Mouse (Mus musculus) adrenal gland, postnatal 14 days (tissue): ENCODE results near the gene Spata2l. TPM values are rescaled to one million over a fixed set of nuclear protein-coding genes. Genes with fewer than 3 reads are reported as not detected.
"Not testable (repeated sequence)": the region's sequence is repeated elsewhere in the genome, so short reads cannot be mapped to it uniquely, and the experiment has no call there.

Source experiments
- DNase-seq: peaks from one replicate; pipeline ENCODE4 v3.0.0; 2021; ENCODE audit warnings: mixed read lengths
- total RNA-seq: library from RNA; stranded (reverse); gene quantifications from 2 replicates; pipeline ENCODE4 v1.2.3, GENCODE M21; 2021

Spata2l gene
- total RNA-seq, 1 experiment from 2014 or later, result 18.7 TPM

DNA sequence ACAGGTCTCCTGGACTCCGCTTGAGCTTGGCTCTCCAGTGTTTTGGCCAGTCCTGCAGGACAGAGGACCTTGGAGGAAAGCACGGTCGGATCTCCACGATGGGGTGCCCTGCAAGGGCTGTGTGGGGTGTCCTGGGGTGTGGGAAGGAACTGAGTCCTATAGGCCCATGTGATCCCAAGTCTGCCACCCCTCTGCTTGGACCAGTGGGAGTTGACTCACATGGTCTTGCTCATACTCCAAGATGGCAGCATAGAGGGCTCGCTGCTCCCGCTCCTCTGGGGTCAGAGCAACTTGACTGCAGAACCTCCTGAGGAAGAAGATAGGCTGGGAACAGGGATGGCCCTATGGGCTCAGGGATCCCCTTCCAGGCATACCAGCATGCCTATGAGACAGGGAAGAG, 11.7 kb upstream of the Spata2l start:
- no peak for DNase-seq

GRCm38 (mm10) chr8:123245543-123245942, 9.5 kb upstream of the Spata2l start:
- DNase-seq, result no peak

- DNase-seq, result no peak
These were observed 8.3 kb upstream of the Spata2l start for GRCm38 (mm10) chr8:123244382-123244781.

GRCm38 (mm10) chr8:123243053-123243452, 7.0 kb upstream of the Spata2l start:
- DNase-seq, result no peak

DNA sequence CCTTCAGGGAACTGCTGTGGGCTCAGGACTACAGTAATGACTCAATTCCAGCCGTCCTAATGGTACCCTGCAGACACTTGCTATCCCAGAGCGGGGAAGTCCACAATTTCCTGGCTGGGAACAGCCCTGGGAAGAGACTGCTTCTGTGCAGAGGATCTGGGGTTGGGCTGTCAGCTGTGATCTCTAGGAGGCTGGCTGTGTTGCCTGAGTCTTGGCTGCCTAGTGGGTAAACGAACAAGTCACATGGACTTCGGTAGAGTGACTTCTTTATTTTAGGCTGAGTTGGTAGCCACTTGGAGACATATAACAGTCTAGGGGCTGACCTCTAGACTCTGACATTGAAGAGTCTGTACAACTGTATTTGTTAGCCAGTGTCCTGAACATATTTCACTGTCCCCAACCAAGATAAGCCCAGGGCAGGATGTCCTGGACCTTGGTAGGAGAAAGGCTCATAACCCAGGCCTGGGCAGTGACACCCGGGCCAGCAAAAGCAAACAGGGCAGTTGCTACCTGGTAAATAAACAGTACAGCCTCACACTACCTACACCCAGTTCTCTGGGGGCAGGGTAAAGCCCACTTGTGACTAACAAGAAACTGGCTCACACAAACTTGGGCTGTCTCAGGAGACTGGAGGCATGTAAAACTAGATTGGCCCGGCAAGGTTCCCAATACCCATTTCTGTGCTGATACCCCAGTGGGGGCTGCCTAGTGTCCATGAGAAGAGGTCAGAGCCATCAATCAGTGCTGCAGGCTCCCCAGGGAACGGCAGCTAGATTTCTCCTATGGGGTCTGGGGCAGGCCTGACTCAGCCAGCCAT, 6.3 kb upstream of the Spata2l start:
- DNase-seq, result no peak

GRCm38 (mm10) chr8:123239398-123239797, 3.4 kb upstream of the Spata2l start:
- peak; percentile 60 for DNase-seq

DNA sequence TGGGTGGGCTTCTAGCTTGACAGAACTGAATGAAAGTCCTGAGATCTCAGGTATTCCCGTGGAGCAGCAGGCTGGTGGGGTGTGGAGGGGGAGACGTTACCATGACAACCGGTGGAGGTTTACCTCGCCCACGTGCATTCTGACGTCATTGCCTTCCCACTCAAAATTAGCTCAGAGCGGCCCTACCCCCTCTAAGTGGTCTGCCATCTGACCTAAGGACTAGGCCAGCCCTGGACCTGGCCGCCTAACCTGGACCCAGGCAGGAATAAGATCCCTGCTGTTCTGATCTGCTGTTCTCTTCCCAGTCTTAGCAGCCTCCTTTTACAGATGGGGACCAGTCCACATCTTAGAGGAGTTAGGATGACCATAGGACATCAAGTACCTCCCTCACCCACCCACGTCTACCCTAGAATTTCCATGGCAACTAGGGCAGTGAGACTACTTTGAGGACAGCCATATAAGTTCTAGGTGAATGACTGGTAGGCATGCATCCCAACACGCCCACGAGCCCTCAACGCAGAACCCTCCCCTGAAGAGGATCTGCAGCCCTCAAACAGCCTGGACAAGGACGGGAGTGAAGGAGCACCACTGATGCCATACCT, 1.0 kb downstream of the Spata2l start:
- no peak for DNase-seq

GRCm38 (mm10) chr8:123233760-123234159, 2.3 kb downstream of the Spata2l start:
- no peak for DNase-seq

DNA sequence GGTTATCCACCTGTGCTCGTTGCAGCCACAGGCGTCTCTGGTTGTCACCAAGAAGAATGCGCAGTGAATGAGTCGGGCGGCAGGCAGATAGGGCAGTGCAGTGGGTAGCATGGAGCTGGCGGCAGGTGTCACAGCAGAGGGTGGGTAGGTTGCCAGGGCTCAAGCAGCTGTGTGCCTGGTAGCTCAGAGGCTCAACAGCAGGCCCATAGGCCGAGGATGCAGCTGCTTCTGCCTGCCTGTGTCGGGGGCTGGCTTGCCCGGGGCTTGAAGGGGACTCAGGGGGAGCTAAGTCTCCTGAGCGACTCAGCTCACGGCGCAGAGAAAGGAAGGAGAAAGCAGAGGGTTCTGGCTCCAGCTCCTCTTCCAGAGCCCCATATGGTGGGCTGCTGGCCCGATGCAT, 2.7 kb downstream of the Spata2l start:
- DNase-seq, result no peak

GRCm38 (mm10) chr8:123232553-123232952, 3.5 kb downstream of the Spata2l start:
- DNase-seq, result no peak

GRCm38 (mm10) chr8:123231742-123232141, 4.3 kb downstream of the Spata2l start:
- DNase-seq, result peak; percentile 62

GRCm38 (mm10) chr8:123230326-123230725, 5.7 kb downstream of the Spata2l start:
- not testable (repeated sequence) for DNase-seq

DNA sequence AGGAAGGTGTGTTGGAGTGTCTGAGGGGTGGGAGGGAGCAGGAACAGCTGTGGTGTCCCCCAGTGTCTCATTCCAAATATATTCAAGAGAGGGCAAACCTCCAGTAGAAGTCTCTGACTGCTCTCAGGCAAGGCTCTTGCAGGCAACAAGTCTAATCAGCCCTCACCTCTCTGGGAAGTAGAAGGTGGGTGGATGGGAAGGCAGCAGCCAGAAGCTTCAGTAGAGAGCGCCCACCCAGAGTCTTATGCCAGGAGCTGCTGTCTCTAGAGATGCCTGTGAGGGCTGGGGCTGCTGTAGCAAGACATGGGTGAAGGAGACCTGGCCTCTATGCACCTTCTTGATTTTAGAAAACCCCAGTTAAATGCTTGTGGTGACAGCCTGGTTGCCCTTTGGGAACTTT, 7.6 kb downstream of the Spata2l start:
- DNase-seq, result no peak

DNA sequence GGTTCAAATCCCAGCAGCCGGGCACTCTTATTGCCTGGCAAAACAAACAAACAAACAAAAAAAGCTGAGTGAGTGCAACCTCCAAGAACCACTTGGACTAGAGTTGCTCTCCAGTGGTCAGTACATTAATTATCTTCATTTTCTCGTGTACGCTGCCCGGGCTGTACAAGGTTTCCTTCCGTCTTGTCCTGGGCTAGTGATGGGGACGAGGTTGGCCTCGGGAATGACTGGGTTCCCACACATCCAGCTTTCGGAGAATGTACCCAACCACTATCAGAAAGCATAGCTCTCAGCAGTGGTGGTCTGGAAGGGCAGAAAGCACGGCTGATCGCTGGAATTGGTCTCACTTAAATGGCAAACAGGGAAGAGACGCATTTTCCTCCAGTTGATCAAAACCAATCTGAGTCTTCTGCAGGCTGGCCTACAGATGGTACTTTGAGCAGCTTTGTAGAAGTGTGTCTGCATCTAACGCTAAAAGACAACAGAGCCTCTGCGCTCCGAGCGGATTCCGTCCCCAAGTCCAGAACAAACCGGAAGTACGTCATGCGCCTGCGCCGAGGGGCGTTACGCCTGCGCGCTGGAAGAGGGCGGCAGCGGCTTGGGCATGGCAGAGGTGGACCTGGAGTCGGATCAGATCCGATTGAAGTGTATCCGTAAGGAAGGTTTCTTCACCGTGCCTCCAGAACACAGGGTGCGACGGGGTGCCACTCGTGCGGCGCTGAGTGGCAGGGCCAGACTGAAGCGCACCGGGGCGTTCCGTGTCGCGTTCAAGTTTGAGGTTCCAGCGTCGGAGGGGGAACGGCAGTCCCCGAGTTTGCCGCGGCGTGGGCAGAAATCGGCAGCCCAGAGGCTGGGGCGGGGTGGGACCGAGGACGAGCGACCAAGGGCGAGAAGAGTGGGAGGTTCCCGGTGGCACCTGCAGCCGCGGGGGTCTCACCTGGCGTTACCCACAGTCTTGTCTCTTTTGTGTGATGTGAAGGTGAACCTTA, 11.5 kb downstream of the Spata2l start, which contains the start of gene Cdk10:
TSS of gene Cdk10 (plus strand) at position 565 of the 989 bp plus-strand sequence.
- DNase-seq, result peak; percentile 97

DNA sequence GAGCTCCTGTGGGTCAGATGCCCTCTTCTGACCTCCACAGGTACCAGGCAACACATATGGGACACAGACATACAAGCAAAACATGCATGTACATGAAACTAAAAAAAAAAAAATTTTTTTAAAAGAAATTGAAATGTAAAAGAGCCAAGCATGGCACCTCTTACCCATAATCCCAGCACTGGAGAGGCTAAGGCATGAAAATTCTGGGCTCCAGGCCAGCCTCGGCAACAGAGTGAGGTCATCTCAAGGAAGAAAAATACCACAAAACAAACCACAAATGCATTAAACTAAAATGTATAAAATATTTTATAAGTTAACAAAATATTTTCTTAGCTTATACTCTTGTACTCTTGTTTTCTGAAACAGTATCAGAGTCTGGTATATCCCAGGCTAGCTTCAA, 15.1 kb downstream of the Spata2l start:
- peak; percentile 56 for DNase-seq

GRCm38 (mm10) chr8:123215430-123215829, 20.6 kb downstream of the Spata2l start:
- no peak for DNase-seq

GRCm38 (mm10) chr8:123213118-123213772, 22.8 kb downstream of the Spata2l start:
- DNase-seq, result no peak

GRCm38 (mm10) chr8:123212321-123213117, 23.5 kb downstream of the Spata2l start, which contains the start of the genes Chmp1a and Spata33:
TSS of gene Chmp1a (minus strand) at chr8:123212763.
TSS of gene Spata33 (plus strand) at chr8:123212832.
- peak; percentile 96 for DNase-seq

DNA sequence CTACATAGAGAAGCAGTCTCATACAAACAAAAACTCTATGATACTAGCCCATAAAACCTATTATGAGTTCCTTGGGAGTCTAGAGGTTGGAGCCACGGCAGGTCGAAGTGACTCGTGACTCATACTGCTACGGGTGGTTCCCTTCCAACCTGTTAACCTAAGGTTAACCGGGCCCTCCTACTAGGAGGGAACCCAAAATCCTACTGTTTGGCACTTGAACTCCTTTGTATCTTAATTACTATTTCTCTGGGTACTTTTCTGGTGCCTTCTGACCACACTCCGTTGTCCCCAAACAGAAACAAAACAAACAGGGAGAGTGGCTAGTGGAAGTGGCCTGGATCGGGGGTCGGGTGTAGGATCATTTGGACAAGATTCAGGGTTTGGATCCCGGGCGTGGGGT, 24.2 kb downstream of the Spata2l start:
- no peak for DNase-seq

DNA sequence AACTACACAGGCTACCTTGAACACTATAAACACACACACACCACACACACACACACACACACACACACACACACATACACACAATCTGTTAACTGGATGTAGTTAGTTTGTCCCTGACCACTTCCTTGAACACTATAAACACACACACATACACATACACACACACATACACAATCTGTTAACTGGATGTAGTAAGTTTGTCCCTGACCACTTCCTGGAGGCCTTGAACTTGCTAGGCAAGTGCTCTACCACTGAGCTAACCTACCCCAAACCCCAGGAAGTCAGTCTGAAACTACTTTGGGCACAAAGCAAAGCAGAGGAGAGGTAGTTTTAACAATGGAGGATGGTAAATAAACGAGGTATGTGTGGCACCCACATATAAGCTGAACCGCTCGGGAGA, 32.5 kb downstream of the Spata2l start:
- DNase-seq, result no peak

DNA sequence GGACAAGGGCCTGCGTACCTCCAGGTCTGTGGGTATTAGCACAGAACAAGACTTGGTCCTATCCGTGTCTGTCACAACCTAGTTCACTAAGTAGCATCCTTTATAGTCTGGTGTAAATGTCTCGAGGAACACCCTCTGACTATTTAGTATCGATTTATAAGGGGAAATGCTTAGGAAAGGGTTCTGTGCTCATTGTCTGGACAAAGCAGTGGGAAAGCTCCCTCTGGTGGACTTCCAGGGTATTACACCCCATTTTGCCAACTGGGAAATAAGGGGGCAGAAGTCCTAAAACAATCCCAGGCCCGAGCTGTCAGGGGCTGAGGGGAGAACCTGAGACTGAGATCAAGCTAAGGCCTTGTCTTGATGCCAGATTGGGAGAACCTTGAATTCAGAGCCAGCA, 33.7 kb downstream of the Spata2l start:
- peak; percentile 83 for DNase-seq
